Mouse (Mus musculus) testis, adult 2 months (tissue): ENCODE data around the gene Dnajc19. TPM values are rescaled to one million over a fixed set of nuclear protein-coding genes. Genes with fewer than 3 reads are reported as not detected.
A peak's percentile ranks its signal among the peaks of the same experiment; 100 is the strongest.
"Not testable (repeated sequence)": the region's sequence is repeated elsewhere in the genome, so short reads cannot be mapped to it uniquely, and the experiment has no call there.

Source experiments
- H3K27ac ChIP-seq: fragments of 200-500 bp; 2 replicates; pipeline ENCODE4 v1.5.1; 2012; ENCODE audit warnings: low read depth, low read length; ENCODE audit not compliant: control insufficient read depth, insufficient read depth
- H3K27me3 ChIP-seq: fragments of 200-500 bp; 2 replicates; pipeline ENCODE4 v1.6.1; 2012; ENCODE audit warnings: mild to moderate bottlenecking, low read length, moderate library complexity; ENCODE audit not compliant: control insufficient read depth, insufficient read depth
- H3K36me3 ChIP-seq: fragments of 200-500 bp; 2 replicates; pipeline ENCODE4 v1.6.1; 2012; ENCODE audit warnings: mild to moderate bottlenecking, low read length; ENCODE audit not compliant: control insufficient read depth, insufficient read depth
- H3K4me1 ChIP-seq: fragments of 200-500 bp; 2 replicates; pipeline ENCODE4 v1.6.1; 2012; ENCODE audit warnings: low read length; ENCODE audit not compliant: control insufficient read depth, insufficient read depth
- H3K4me3 ChIP-seq: fragments of 200-500 bp; 2 replicates; pipeline ENCODE4 v1.5.1; 2012; ENCODE audit warnings: low read depth, mild to moderate bottlenecking, low read length, moderate library complexity, mixed read lengths; ENCODE audit not compliant: control insufficient read depth
- CTCF ChIP-seq: fragments of 200-500 bp; IDR thresholded peaks from 2 replicates; pipeline ENCODE4 v1.5.1; 2012; ENCODE audit warnings: low read depth, mild to moderate bottlenecking, inconsistent platforms, low read length, moderate library complexity; ENCODE audit not compliant: control insufficient read depth, insufficient read depth, insufficient replicate concordance
- POLR2A ChIP-seq: fragments of 200-500 bp; IDR thresholded peaks from 2 replicates; pipeline ENCODE4 v1.6.1; 2012; ENCODE audit warnings: low read depth, mild to moderate bottlenecking, inconsistent platforms, low read length, moderate library complexity; ENCODE audit not compliant: control insufficient read depth
- polyA plus RNA-seq: library from polyadenylated mRNA; depleted of rRNA; stranded (reverse); fragments of >200 nt; gene quantifications from 2 replicates; pipeline ENCODE4 v1.2.3, GENCODE M21; 2012

Dnajc19 gene
- polyA plus RNA-seq, 1 experiment = 63.1 TPM

DNA sequence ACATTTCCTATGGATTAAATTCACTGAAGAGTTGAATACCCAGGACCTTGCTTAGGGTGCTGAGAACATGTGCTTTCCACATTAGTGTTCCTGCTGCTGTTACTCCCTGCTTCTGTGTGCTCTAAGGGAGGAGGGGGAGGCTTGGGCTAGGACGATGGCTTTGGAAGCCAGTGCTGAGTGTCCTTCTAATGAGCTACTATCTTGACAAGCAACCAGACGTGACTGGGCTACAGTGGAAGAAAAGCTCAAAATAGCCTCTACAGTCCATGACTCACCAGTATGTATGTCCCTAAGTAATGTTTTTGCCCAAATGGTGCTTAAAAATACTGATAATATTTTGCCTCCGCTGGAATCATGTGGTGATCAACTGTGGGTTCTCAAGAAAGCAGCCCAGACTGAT is 26.5 kb upstream of the Dnajc19 start:
- H3K4me3 ChIP-seq = no peak overlapping the region
- TF ChIP-seq POLR2A (no peak), CTCF (no peak)
- H3K27ac ChIP-seq = no peak overlapping the region
- H3K4me1 ChIP-seq = no peaks in the 10 kb centered on the region
- H3K27me3 ChIP-seq = no peaks in the 10 kb centered on the region
- H3K36me3 ChIP-seq = no peaks in the 10 kb centered on the region

DNA sequence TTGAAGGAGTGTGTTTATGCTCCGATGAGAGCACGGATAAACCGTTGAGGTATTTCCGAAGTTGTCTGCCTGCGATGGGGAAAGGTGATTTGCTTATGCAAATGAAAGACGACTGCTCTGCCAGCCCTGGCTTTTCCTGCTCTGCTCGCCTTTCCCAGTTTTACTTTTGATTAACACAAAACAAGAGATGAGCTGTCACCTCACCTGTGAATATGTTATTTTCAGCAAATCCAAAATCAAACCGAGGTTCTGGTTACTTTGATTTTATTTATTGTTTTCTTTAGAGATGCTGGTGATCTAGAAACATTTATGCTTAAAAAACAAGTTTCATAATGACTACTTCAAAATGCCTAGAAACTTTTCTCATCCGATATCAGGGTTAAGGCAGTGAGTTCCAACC is 25.3 kb upstream of the Dnajc19 start:
- H3K4me3 ChIP-seq = no peak overlapping the region
- H3K27ac ChIP-seq = no peak overlapping the region
- no peaks in the 10 kb centered on the region for H3K4me1 ChIP-seq
- H3K27me3 ChIP-seq = no peaks in the 10 kb centered on the region
- H3K36me3 ChIP-seq = no peaks in the 10 kb centered on the region
- TF ChIP-seq POLR2A (no peak), CTCF (no peak)

DNA sequence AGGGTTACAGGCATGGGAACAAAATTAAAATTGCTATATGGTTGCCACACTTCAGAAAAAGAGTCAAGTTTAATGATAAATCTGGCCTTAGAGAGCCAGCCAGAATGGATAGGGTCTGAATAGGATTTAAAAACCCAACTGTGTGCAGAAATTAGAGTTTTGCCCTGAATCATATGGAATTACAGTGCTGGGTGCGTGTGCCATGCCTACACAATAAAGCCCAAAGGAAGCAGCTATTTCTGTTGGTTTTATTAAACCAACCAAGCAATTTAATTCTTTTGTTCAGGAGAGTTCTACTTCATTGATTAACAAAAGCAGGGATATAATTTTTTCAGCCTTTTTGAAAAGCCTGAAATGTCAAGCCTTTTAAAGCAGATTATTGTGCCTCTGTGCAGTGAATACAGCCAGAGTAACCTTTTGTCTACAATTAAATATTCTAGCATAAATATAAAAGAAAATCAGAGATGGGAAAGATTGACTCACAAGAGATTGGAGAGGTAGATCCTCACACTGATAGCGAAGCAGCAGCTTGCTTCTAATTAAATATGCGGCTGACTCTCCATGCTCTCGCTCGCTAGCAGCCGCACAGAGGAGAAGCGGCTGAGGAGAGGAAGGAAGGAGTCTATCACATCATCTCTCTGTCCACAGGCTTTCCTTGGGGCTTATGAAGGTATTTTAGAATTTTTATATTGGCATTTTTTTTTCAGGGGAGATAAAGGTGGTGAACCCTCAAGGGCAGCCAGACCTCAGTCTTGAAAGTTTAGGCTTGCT is 23.0 kb upstream of the Dnajc19 start:
- H3K27me3 ChIP-seq = no peaks in the 10 kb centered on the region
- H3K4me3 ChIP-seq = no peak overlapping the region
- TF ChIP-seq CTCF (no peak), POLR2A (no peak)
- no peak overlapping the region for H3K27ac ChIP-seq
- H3K36me3 ChIP-seq = no peaks in the 10 kb centered on the region
- H3K4me1 ChIP-seq = no peaks in the 10 kb centered on the region

DNA sequence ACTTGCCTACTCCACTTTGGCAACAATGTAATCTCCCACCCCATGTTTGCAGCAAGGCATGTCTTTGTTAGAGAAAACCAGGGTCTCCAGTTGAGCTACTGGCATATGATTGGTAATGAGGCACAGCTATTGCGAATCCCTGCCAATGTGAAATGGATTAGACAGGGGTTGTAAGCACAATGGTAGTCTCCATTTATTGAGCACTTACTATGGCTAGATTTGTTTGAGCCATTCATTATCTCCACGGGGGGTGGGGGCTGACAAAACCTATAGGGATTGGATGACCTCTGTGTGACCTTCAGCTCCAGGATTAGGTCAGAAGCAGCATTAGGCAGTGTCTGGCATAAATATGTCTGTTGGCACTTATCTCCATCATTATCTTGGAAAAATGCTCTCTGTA is 21.8 kb upstream of the Dnajc19 start:
- Histone ChIP-seq H3K4me3 (no peak overlapping the region), H3K27me3 (no peaks in the 10 kb centered on the region), H3K36me3 (no peaks in the 10 kb centered on the region), H3K4me1 (no peaks in the 10 kb centered on the region), H3K27ac (no peak overlapping the region)
- TF ChIP-seq POLR2A (no peak), CTCF (no peak)

DNA sequence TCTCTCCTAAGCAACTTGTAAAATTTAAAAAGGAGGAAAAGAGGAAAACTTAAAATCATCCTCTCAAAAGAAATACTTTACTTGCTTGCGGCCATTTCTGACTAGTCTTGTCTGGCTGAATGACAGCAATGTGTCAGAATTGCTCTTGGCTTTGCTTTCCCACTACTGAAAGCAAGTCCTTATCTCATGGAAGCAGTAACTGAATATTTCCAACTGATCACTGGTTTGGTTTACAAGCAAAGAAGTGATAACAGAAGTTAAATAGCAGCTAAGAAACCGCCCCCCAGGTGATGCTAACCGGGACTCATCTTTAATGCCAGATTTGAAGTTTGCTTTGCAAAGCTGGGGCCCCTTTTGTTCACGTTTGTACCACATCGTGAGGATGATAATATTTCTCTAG is 2.5 kb upstream of the Dnajc19 start:
- TF ChIP-seq POLR2A = no peak
- no peak for TF ChIP-seq CTCF
- Histone ChIP-seq H3K4me3 (no peak overlapping the region), H3K27ac (no peak overlapping the region), H3K27me3 (no peaks in the 10 kb centered on the region), H3K36me3 (no peaks in the 10 kb centered on the region), H3K4me1 (no peaks in the 10 kb centered on the region; the same call in 1 of the 2 replicates)

DNA sequence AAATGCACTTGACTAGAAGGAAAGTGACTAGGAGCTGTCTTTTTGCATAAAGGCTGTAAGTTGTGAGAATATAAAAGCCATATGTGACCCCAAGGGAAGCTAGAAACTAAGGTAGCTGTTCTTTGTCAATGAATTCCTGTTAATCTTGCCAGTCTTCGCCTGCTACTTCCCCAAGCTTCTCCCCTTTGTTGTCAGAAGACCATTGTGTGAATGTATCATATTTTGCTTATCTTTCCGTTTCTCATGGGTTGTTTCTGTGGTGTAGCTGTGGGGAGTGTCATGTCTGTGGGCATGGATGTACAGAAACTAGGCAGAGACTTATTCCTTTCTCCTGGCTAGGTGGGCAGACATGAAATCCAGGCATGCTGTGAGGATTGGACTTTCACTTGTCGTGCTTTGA is 808 bp upstream of the Dnajc19 start:
- Histone ChIP-seq H3K4me3 (peak overlapping the region; percentile 21; the same call in 1 of the 2 replicates), H3K4me1 (no peaks in the 10 kb centered on the region; the same call in 1 of the 2 replicates), H3K27me3 (no peaks in the 10 kb centered on the region), H3K36me3 (no peaks in the 10 kb centered on the region), H3K27ac (no peak overlapping the region)
- TF ChIP-seq CTCF (no peak), POLR2A (no peak)

DNA sequence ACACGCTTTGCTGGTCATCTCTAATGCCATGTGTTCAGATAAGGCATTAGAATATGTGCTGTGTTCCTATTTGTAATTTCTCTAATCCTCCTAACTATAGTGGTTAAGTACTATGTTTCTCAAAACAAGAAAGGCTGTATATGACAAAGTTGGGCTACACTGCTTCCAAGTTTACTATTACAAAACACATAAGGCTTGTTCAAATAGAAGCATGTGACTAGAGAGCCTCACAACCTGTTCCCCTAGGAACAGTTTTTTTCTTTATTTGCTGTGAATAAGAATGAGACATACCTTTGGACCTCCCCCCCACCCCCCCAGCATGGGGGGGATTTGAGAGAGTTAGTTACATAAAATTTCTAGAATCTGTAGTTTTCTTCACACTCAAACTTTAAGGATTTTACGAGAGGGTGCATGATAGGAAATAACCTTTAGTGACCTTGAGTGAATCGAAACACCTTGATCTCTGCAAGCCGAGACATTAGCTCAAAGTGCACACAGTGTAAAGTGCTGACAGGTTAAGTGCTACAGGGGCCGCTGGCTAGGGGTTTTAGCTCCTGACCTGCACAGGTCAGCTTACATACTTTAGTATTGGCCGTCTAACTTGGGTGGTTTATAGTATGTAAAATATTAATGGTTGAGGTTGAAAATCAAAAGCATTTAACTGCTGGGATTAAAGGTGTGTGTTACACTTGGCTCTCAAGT is 4.9 kb downstream of the Dnajc19 start:
- H3K4me3 ChIP-seq = no peak overlapping the region
- no peaks in the 10 kb centered on the region for H3K36me3 ChIP-seq
- no peak overlapping the region for H3K27ac ChIP-seq
- no peaks in the 10 kb centered on the region; the same call in 1 of the 2 replicates for H3K4me1 ChIP-seq
- TF ChIP-seq POLR2A = no peak
- TF ChIP-seq CTCF = no peak
- H3K27me3 ChIP-seq = no peaks in the 10 kb centered on the region

DNA sequence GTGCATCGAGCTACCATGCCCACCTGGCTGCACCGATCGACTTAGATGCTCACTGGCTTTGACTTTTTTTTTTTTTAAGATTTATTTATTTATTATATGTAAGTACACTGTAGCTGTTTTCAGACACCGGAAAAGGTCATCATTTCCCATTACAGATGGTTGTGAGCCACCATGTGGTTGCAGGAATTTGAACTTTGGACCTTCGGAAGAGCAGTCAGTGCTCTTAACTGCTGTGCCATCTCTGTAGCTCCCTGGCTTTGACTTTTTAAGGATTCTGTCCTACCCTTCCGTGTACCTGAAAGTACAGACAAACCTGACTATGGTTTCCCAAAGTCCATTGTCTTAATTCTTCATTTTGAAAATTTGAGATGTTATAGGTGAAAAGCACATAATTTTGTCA is 8.4 kb downstream of the Dnajc19 start:
- Histone ChIP-seq H3K4me3 (no peak overlapping the region), H3K4me1 (no peaks in the 10 kb centered on the region), H3K27me3 (no peaks in the 10 kb centered on the region), H3K36me3 (no peaks in the 10 kb centered on the region), H3K27ac (no peak overlapping the region)
- TF ChIP-seq CTCF (no peak), POLR2A (no peak)

DNA sequence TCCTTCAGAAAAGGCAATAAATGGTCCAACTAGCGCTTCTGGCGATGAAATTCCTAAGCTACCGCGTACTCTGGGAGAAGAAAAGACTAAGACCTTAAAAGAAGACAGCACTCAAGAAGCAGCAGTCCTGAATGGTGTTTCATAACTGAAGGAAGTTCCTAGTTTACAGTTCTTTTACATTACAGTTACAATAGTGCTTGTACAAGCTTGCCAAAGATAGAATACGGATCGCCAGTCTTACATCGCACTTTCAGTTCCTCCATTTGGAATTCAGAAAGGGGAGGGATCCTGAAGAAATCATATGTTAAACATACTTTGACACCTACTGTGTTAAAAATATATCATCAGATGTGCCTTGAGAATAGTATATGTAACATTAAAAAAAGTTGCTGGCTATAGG is 12.2 kb downstream of the Dnajc19 start:
- not testable (repeated sequence) for H3K36me3 ChIP-seq, H3K27me3 ChIP-seq, H3K4me3 ChIP-seq, H3K4me1 ChIP-seq, H3K27ac ChIP-seq
